ENCODE assay signal across 8 mouse cellular contexts in the genomic region with DNA sequence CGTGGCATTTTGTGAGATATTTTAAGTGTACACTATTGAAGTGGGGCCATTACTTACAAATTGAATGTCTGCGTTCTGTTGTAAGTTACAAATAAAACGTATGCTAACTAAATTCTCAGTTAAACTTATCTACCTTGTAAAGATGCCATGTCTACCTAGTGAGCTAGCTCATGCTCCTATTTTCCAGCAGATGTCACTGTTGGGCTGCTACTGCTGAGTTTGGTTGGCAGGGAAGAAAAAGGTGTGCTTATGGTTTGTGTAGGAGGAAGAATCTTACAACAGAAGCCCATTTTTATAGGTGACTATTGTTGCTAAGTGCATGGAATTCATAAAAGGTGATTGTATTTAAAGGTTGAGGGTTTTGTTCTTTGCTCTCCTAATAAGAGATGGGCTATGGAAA. TPM values are rescaled to one million over a fixed set of nuclear protein-coding genes. Genes with fewer than 3 reads are reported as not detected.
A peak's percentile ranks its signal among the peaks of the same experiment; 100 is the strongest.
DNase-seq lines count a peak whose midpoint lies in the region; ATAC-seq lines count a peak whose summit lies in the region.

No protein-coding gene starts in this region.

- H3K9me3 ChIP-seq in embryonic facial prominence, embryonic 14.5 days (ENCODE audit: control insufficient read depth, low read length), result no peaks in the 10 kb centered on the region
- H3K9me3 ChIP-seq in midbrain, embryonic 16.5 days (replicated peaks; ENCODE audit: control insufficient read depth, low read length, poor library complexity, severe bottlenecking), result no peaks in the 10 kb centered on the region

- no peak overlapping the region for H3K9ac ChIP-seq in embryonic facial prominence, embryonic 14.5 days (ENCODE audit: low read depth, low read length)
- 0 out of 2 replicates have a peak overlapping the region, but pooled peaks have one; percentile 14 for H3K9ac ChIP-seq in midbrain, embryonic 16.5 days (ENCODE audit: low read depth, low read length)

- peak; percentile 8 to 13 for DNase-seq in kidney, adult 8-10 months
- DNase-seq in kidney, adult 11 months, result no peak
- DNase-seq in CD4-positive, CD25-positive, alpha-beta regulatory T cell, adult 2 months (ENCODE audit: low read depth, low spot score), result peak; percentile 78
- peak; percentile 71 for DNase-seq in NIH3T3 (ENCODE audit: low read depth)
- DNase-seq in embryonic facial prominence, embryonic 14.5 days (ENCODE audit: low spot score), result peak; percentile 43
- DNase-seq in urinary bladder, postnatal 4 days (ENCODE audit: low spot score in 2 of 2), result no peak
- no peak for DNase-seq in right cerebral cortex, postnatal 36 days (ENCODE audit: low spot score in 2 of 2)

- no peak overlapping the region for H3K27ac ChIP-seq in embryonic facial prominence, embryonic 14.5 days (replicated peaks; ENCODE audit: low read depth, low read length)
- H3K27ac ChIP-seq in midbrain, embryonic 16.5 days (ENCODE audit: low read length), result no peak overlapping the region

- H3K4me3 ChIP-seq in embryonic facial prominence, embryonic 14.5 days (ENCODE audit: low read depth, low read length), result no peak overlapping the region
- no peak overlapping the region for H3K4me3 ChIP-seq in midbrain, embryonic 16.5 days (ENCODE audit: low read depth, low read length)

- 0 out of 2 replicates have a peak, but pooled peaks cover 12% of the 10 kb centered on the region for H3K36me3 ChIP-seq in embryonic facial prominence, embryonic 14.5 days (ENCODE audit: control insufficient read depth, insufficient read depth, low read length)
- H3K36me3 ChIP-seq in midbrain, embryonic 16.5 days (ENCODE audit: control insufficient read depth, insufficient read depth, low read length), result no peaks in the 10 kb centered on the region

- no peaks in the 10 kb centered on the region for H3K27me3 ChIP-seq in embryonic facial prominence, embryonic 14.5 days (replicated peaks; ENCODE audit: control insufficient read depth, insufficient read depth, low read length)
- H3K27me3 ChIP-seq in midbrain, embryonic 16.5 days (ENCODE audit: control insufficient read depth, insufficient read depth, low read depth, low read length), result no peaks in the 10 kb centered on the region

- WGBS in embryonic facial prominence, embryonic 14.5 days, result 64% methylated on average over 3 of the region's 3 CpGs
- 66% methylated on average over 3 of the region's 3 CpGs for WGBS in midbrain, embryonic 16.5 days

- H3K4me2 ChIP-seq in embryonic facial prominence, embryonic 14.5 days (ENCODE audit: low read depth, low read length), result no peak overlapping the region
- no peak overlapping the region for H3K4me2 ChIP-seq in midbrain, embryonic 16.5 days (ENCODE audit: low read length)

- ATAC-seq in embryonic facial prominence, embryonic 14.5 days (ENCODE audit: low read depth), result 0 out of 2 replicates have a peak, but pooled peaks have one; percentile 44
- ATAC-seq in midbrain, embryonic 16.5 days, result peak; percentile 66; the same call in 1 of the 2 replicates

- no peaks in the 10 kb centered on the region for H3K4me1 ChIP-seq in embryonic facial prominence, embryonic 14.5 days (ENCODE audit: control insufficient read depth, insufficient read depth, low read length)
- H3K4me1 ChIP-seq in midbrain, embryonic 16.5 days (ENCODE audit: control insufficient read depth, insufficient read depth, low read length), result peaks cover 4% of the 10 kb centered on the region

RNA-seq across cellular contexts. Expression of gene Ambra1, which starts 49.2 kb away (rescaled TPM):
- 15.3 TPM in 2 replicates for polyA plus RNA-seq in embryonic facial prominence, embryonic 14.5 days (2014; fragmentation: Nextera tagmentation; extraction: Ambion mirVana)
- polyA plus RNA-seq in midbrain, embryonic 16.5 days (2015; fragmentation: Nextera tagmentation; extraction: Ambion mirVana), result 27.6 and 28.3 TPM in 2 replicates

Comparison
In these comparisons a context has a peak if more than half of its experiments do, and no peak if none do; other contexts are left out.
1. DNase-seq: peak in kidney, adult 8-10 months (2 of 2), CD4-positive, CD25-positive, alpha-beta regulatory T cell, adult 2 months (single experiment), NIH3T3 (single experiment) and embryonic facial prominence, embryonic 14.5 days (single experiment); none in kidney, adult 11 months (single experiment), urinary bladder, postnatal 4 days (0 of 2) and right cerebral cortex, postnatal 36 days (0 of 2).